Mouse (Mus musculus) small intestine, adult 2 months (tissue): ENCODE data around the gene Afdn.

Source experiments
- CTCF ChIP-seq: fragments of 200-500 bp; IDR thresholded peaks from 2 replicates; pipeline ENCODE4 v1.5.1; 2012; ENCODE audit warnings: low read depth, mild to moderate bottlenecking, control low read depth, inconsistent platforms, low read length, moderate library complexity, mixed read lengths; ENCODE audit not compliant: insufficient replicate concordance, insufficient read length; ENCODE audit errors: extremely low read depth
- POLR2A ChIP-seq: fragments of 200-500 bp; IDR thresholded peaks from 2 replicates; pipeline ENCODE4 v1.6.1; 2012; ENCODE audit warnings: low read depth, mild to moderate bottlenecking, control low read depth, inconsistent platforms, low read length, moderate library complexity

GRCm38 (mm10) chr17:13817789-13818188 lies 57.5 kb downstream of the Afdn start:
- TF ChIP-seq POLR2A (no peak), CTCF (no peak)
